Mouse (Mus musculus): ENCODE results near the gene Cep135. TPM values are rescaled to one million over a fixed set of nuclear protein-coding genes. Genes with fewer than 3 reads are reported as not detected.
A peak's percentile ranks its signal among the peaks of the same experiment; 100 is the strongest.

Gene Cep135
- total RNA-seq, 1 experiment, result 8.8 TPM

DNA sequence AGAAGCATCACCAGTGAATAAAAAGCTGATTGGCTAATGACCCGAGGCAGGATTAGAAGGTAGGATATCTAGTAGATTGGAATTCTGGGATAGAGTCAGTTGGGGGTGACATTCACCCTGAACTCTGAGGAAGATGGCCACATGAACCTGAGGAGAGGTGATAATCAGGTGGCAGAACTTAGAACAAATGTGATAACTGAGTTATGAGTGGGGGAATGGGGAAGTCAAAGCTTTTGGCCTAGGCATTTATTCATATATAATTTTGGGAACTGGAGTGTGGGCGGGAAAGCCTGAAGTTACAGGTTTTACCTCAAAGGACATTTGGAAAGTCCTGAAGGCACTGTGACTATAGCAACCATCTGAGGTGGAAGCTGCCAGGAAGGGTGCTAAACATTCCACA, 3.1 kb upstream of the Cep135 start:
- in situ Hi-C loops (cut with MboI; ENCODE audit: low sequenced_read_pairs in 2 of 2, unreplicated experiment in 2 of 2), result no loop called here
- Histone ChIP-seq H3K4me1 (ENCODE audit: control insufficient read depth in 2 of 2, insufficient read depth in 2 of 2, low read length in 2 of 2, poor library complexity in 1 of 2) (0 out of 4 replicates have a peak, but pooled peaks cover 0 to 2% of the 10 kb centered on the region in 2 experiments), H3K36me3 (ENCODE audit: control insufficient read depth, insufficient read depth, low read length, poor library complexity, severe bottlenecking) (no peaks in the 10 kb centered on the region), H3K9ac (ENCODE audit: insufficient read depth, low read depth, low read length, poor library complexity, severe bottlenecking) (no peak overlapping the region), H3K9me3 (ENCODE audit: control insufficient read depth, insufficient read depth, low read depth, low read length) (no peaks in the 10 kb centered on the region), H3K27ac (ENCODE audit: insufficient read depth, low read depth, low read length, poor library complexity, severe bottlenecking) (no peak overlapping the region), H3K4me3 (ENCODE audit: insufficient read depth in 1 of 2, low read depth in 1 of 2, low read length in 2 of 2, poor library complexity in 1 of 2, severe bottlenecking in 1 of 2) (no peak overlapping the region)
- DNase-seq (ENCODE audit: low read depth, low spot score), result no peak
- TF ChIP-seq ZNF384 (IDR thresholded peaks at IDR 0.05; ENCODE audit: low read depth, low read length) (no peak), ZC3H11A (IDR thresholded peaks at IDR 0.05; ENCODE audit: borderline replicate concordance, low read depth, low read length) (no peak), HCFC1 (IDR thresholded peaks at IDR 0.05; ENCODE audit: borderline replicate concordance, insufficient read depth, low read length) (no peak), CHD2 (IDR thresholded peaks at IDR 0.05; ENCODE audit: low read depth, low read length) (no peak), MAFK (IDR thresholded peaks at IDR 0.05; ENCODE audit: insufficient read depth, low read depth, low read length) (no peak)

DNA sequence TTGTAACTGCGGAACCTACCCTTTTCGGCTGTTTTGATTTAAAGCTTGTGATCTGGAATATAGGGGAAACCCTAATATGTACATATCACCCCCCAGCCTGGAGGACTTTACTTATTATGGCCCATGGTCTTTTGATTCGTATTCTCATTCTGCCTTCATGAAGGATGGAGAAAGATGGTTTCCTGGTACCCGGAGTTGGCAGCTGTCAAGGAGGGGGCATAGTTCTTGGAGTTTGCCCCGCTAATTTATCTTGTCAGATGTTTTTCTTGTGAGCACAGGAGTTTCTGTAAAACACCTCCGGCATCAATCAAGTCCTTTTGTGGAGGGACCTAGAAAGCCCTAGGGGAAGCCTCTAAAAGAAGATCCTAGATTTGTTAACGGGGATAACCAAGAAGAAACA, 813 bp downstream of the Cep135 start:
- peak overlapping the region; percentile 98 for H3K9ac ChIP-seq (ENCODE audit: insufficient read depth, low read depth, low read length, poor library complexity, severe bottlenecking)
- peaks cover 2% of the 10 kb centered on the region; the same call in 1 of the 2 replicates for H3K36me3 ChIP-seq (ENCODE audit: control insufficient read depth, insufficient read depth, low read length, poor library complexity, severe bottlenecking)
- H3K9me3 ChIP-seq (ENCODE audit: control insufficient read depth, insufficient read depth, low read depth, low read length), result no peaks in the 10 kb centered on the region
- no peak for DNase-seq (ENCODE audit: low read depth, low spot score)
- TF ChIP-seq ZC3H11A (IDR thresholded peaks at IDR 0.05; ENCODE audit: borderline replicate concordance, low read depth, low read length), result no peak
- TF ChIP-seq CHD2 (IDR thresholded peaks at IDR 0.05; ENCODE audit: low read depth, low read length), result no peak
- no peak for TF ChIP-seq ZNF384 (IDR thresholded peaks at IDR 0.05; ENCODE audit: low read depth, low read length)
- TF ChIP-seq MAFK (IDR thresholded peaks at IDR 0.05; ENCODE audit: insufficient read depth, low read depth, low read length), result no peak
- TF ChIP-seq HCFC1 (IDR thresholded peaks at IDR 0.05; ENCODE audit: borderline replicate concordance, insufficient read depth, low read length), result no peak
- no peak overlapping the region for H3K27ac ChIP-seq (ENCODE audit: insufficient read depth, low read depth, low read length, poor library complexity, severe bottlenecking)
- 0 out of 4 replicates have a peak, but pooled peaks cover 0 to 2% of the 10 kb centered on the region in 2 experiments for H3K4me1 ChIP-seq (ENCODE audit: control insufficient read depth in 2 of 2, insufficient read depth in 2 of 2, low read length in 2 of 2, poor library complexity in 1 of 2)
- peak overlapping the region; percentile 88 to 100 for H3K4me3 ChIP-seq (ENCODE audit: insufficient read depth in 1 of 2, low read depth in 1 of 2, low read length in 2 of 2, poor library complexity in 1 of 2, severe bottlenecking in 1 of 2)
- in situ Hi-C loops (cut with MboI; ENCODE audit: low sequenced_read_pairs in 2 of 2, unreplicated experiment in 2 of 2), result no loop called here

DNA sequence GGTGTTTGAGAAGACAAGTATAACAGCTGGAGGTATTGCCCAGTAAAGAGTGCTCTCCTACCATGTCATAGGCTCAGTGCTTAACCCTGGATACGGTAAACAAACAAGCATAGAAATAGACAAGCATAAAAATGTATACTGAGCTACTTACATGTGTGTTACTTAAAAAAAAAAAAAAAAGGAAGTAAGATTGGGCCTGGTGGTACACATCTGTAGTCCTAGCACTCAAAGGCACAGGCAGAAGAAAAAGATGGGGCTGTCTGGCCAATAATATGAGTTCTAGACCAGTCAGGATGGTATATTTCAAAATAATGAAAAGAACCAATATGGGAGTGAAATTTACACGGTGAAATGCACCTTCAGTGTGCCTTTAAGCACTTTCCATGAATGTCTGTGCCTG, 1.5 kb downstream of the Cep135 start:
- in situ Hi-C loops (cut with MboI; ENCODE audit: low sequenced_read_pairs in 2 of 2, unreplicated experiment in 2 of 2), result no loop called here

DNA sequence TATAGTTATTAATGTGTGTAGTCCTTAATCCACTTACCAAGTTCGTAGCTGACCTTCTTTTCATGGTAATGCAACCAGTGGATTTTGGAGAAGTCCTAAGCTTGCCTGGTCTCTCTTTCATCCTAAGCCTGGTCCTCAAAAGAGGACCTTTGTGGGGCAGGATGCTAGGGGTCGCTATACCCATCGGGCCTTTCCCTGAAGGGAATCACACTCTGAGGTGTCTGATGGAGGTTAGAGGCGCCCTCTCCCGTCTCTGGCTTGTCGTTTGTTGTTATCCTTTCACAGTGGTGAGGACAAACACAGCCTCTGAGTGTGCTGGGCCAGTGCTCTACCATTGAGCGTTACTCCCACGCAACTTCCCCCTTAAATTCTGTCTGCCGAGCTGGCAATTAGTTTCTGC, 3.4 kb downstream of the Cep135 start:
- Histone ChIP-seq H3K4me3 (ENCODE audit: insufficient read depth in 1 of 2, low read depth in 1 of 2, low read length in 2 of 2, poor library complexity in 1 of 2, severe bottlenecking in 1 of 2) (no peak overlapping the region), H3K36me3 (ENCODE audit: control insufficient read depth, insufficient read depth, low read length, poor library complexity, severe bottlenecking) (peaks cover 7% of the 10 kb centered on the region), H3K4me1 (ENCODE audit: control insufficient read depth in 2 of 2, insufficient read depth in 2 of 2, low read length in 2 of 2, poor library complexity in 1 of 2) (0 out of 4 replicates have a peak, but pooled peaks cover 0 to 2% of the 10 kb centered on the region in 2 experiments), H3K9ac (ENCODE audit: insufficient read depth, low read depth, low read length, poor library complexity, severe bottlenecking) (no peak overlapping the region), H3K27ac (ENCODE audit: insufficient read depth, low read depth, low read length, poor library complexity, severe bottlenecking) (no peak overlapping the region), H3K9me3 (ENCODE audit: control insufficient read depth, insufficient read depth, low read depth, low read length) (no peaks in the 10 kb centered on the region)
- no peak for TF ChIP-seq CHD2 (IDR thresholded peaks at IDR 0.05; ENCODE audit: low read depth, low read length)
- TF ChIP-seq HCFC1 (IDR thresholded peaks at IDR 0.05; ENCODE audit: borderline replicate concordance, insufficient read depth, low read length), result no peak
- peak; percentile 6 for DNase-seq (ENCODE audit: low read depth, low spot score)
- in situ Hi-C loops (cut with MboI; ENCODE audit: low sequenced_read_pairs in 2 of 2, unreplicated experiment in 2 of 2), result no loop called here

More for the DNA sequence above, 1.5 kb downstream of the Cep135 start:
- peaks cover 2% of the 10 kb centered on the region; the same call in 1 of the 2 replicates for H3K36me3 ChIP-seq (ENCODE audit: control insufficient read depth, insufficient read depth, low read length, poor library complexity, severe bottlenecking)
- 0 out of 4 replicates have a peak, but pooled peaks cover 0 to 2% of the 10 kb centered on the region in 2 experiments for H3K4me1 ChIP-seq (ENCODE audit: control insufficient read depth in 2 of 2, insufficient read depth in 2 of 2, low read length in 2 of 2, poor library complexity in 1 of 2)
- no peaks in the 10 kb centered on the region for H3K9me3 ChIP-seq (ENCODE audit: control insufficient read depth, insufficient read depth, low read depth, low read length)
- H3K4me3 ChIP-seq (ENCODE audit: insufficient read depth in 1 of 2, low read depth in 1 of 2, low read length in 2 of 2, poor library complexity in 1 of 2, severe bottlenecking in 1 of 2), result no peak overlapping the region
- DNase-seq (ENCODE audit: low read depth, low spot score), result no peak
- H3K9ac ChIP-seq (ENCODE audit: insufficient read depth, low read depth, low read length, poor library complexity, severe bottlenecking), result no peak overlapping the region
- no peak for TF ChIP-seq HCFC1 (IDR thresholded peaks at IDR 0.05; ENCODE audit: borderline replicate concordance, insufficient read depth, low read length)
- no peak for TF ChIP-seq MAFK (IDR thresholded peaks at IDR 0.05; ENCODE audit: insufficient read depth, low read depth, low read length)
- TF ChIP-seq ZC3H11A (IDR thresholded peaks at IDR 0.05; ENCODE audit: borderline replicate concordance, low read depth, low read length), result no peak
- no peak for TF ChIP-seq CHD2 (IDR thresholded peaks at IDR 0.05; ENCODE audit: low read depth, low read length)
- no peak overlapping the region for H3K27ac ChIP-seq (ENCODE audit: insufficient read depth, low read depth, low read length, poor library complexity, severe bottlenecking)
